Mouse (Mus musculus) cerebellum, adult 2 months (tissue): ENCODE results near the gene Rlbp1. TPM values are rescaled to one million over a fixed set of nuclear protein-coding genes. Genes with fewer than 3 reads are reported as not detected.

ENCODE experiments used
- DNase-seq, 2 experiments: peaks; one replicate each; pipeline ENCODE4 v3.0.0; 2021
- H3K27ac ChIP-seq: fragments of 200-500 bp; 2 replicates; pipeline ENCODE4 v1.5.1; 2012; ENCODE audit warnings: low read length, control low read depth, inconsistent platforms; ENCODE audit not compliant: insufficient read depth
- H3K27me3 ChIP-seq: fragments of 200-500 bp; 2 replicates; pipeline ENCODE4 v1.6.1; 2012; ENCODE audit warnings: inconsistent platforms, mild to moderate bottlenecking, low read length, moderate library complexity; ENCODE audit not compliant: control insufficient read depth, insufficient read depth
- H3K4me1 ChIP-seq: fragments of 200-500 bp; 2 replicates; pipeline ENCODE4 v1.6.1; 2011; ENCODE audit warnings: low read length; ENCODE audit not compliant: control insufficient read depth, insufficient read depth
- H3K4me3 ChIP-seq: fragments of 200-500 bp; replicated peaks from 2 replicates; pipeline ENCODE3; 2011; ENCODE audit warnings: mild to moderate bottlenecking, low read depth, low read length, control low read depth; ENCODE audit not compliant: insufficient read depth
- CTCF ChIP-seq: fragments of 200-500 bp; IDR thresholded peaks from 2 replicates; pipeline ENCODE4 v1.5.1; 2011; ENCODE audit warnings: low read depth, mild to moderate bottlenecking, control low read depth, low read length, moderate library complexity, borderline replicate concordance; ENCODE audit not compliant: insufficient read depth
- POLR2A ChIP-seq: fragments of 200-500 bp; IDR thresholded peaks from 2 replicates; pipeline ENCODE4 v1.6.1; 2011; ENCODE audit warnings: low read length, control low read depth, borderline replicate concordance; ENCODE audit not compliant: insufficient read depth
- WGBS: fragments of 180-500 bp; shearing (Covaris S2); methylation state at CpG from one replicate; pipeline ENCODE4 v1.1.7; 2018; 5-methylcytosine and 5-hydroxymethylcytosine counted together
- polyA plus RNA-seq: library from polyadenylated mRNA; depleted of rRNA; stranded (reverse); fragments of >200 nt; gene quantifications from 2 replicates; pipeline ENCODE4 v1.2.3, GENCODE M21; 2012; rRNA removed

The Rlbp1 gene
- polyA plus RNA-seq = 9.8 and 13.9 TPM in 2 replicates

GRCm38 (mm10) chr7:79386422-79387133 is at the start of gene Rlbp1:
TSS of gene Rlbp1 (minus strand) at chr7:79387048.
- H3K4me3 ChIP-seq = no peak within 1 kb of the TSS
- DNase-seq = no peak
- H3K4me1 ChIP-seq = no peaks in the 10 kb centered on the region
- H3K27me3 ChIP-seq = no peaks in the 10 kb centered on the region
- TF ChIP-seq CTCF (no peak), POLR2A (no peak)
- H3K27ac ChIP-seq = no peak within 1 kb of the TSS
- 56% methylated on average over 16 of the region's 16 CpGs for WGBS

GRCm38 (mm10) chr7:79428243-79428642 is 41.4 kb upstream of the Rlbp1 start:
- H3K27ac ChIP-seq = no peak overlapping the region
- H3K27me3 ChIP-seq = no peaks in the 10 kb centered on the region
- DNase-seq = no peak
- WGBS = 65% methylated on average over 5 of the region's 5 CpGs
- H3K4me1 ChIP-seq = no peaks in the 10 kb centered on the region
- TF ChIP-seq CTCF (no peak), POLR2A (no peak)
- no peak overlapping the region for H3K4me3 ChIP-seq

GRCm38 (mm10) chr7:79425804-79426203 is 39.0 kb upstream of the Rlbp1 start:
- Histone ChIP-seq H3K27me3 (no peaks in the 10 kb centered on the region), H3K27ac (no peak overlapping the region), H3K4me3 (no peak overlapping the region), H3K4me1 (no peaks in the 10 kb centered on the region)
- no peak for TF ChIP-seq CTCF
- no peak for TF ChIP-seq POLR2A
- WGBS = 62% methylated on average over 10 of the region's 10 CpGs
- DNase-seq = no peak

- Histone ChIP-seq H3K4me1 (no peaks in the 10 kb centered on the region), H3K4me3 (no peak overlapping the region), H3K27ac (no peak overlapping the region), H3K27me3 (no peaks in the 10 kb centered on the region)
- TF ChIP-seq POLR2A = no peak
- TF ChIP-seq CTCF = no peak
- WGBS = 96% methylated on average over 10 of the region's 10 CpGs
- no peak for DNase-seq
Observed at GRCm38 (mm10) chr7:79422876-79423275, 36.0 kb upstream of the Rlbp1 start.

GRCm38 (mm10) chr7:79419950-79420349 is 33.1 kb upstream of the Rlbp1 start:
- DNase-seq = no peak
- H3K27ac ChIP-seq = no peak overlapping the region
- H3K27me3 ChIP-seq = no peaks in the 10 kb centered on the region
- no peak overlapping the region for H3K4me3 ChIP-seq
- no peaks in the 10 kb centered on the region for H3K4me1 ChIP-seq
- 92% methylated on average over 7 of the region's 7 CpGs for WGBS
- TF ChIP-seq CTCF (no peak), POLR2A (no peak)

GRCm38 (mm10) chr7:79414449-79415375 is 27.9 kb upstream of the Rlbp1 start:
- no peak for TF ChIP-seq POLR2A
- WGBS = 90% methylated on average over 18 of the region's 18 CpGs
- Histone ChIP-seq H3K27ac (no peak overlapping the region), H3K4me3 (no peak overlapping the region), H3K27me3 (no peaks in the 10 kb centered on the region), H3K4me1 (no peaks in the 10 kb centered on the region)
- DNase-seq = no peak

GRCm38 (mm10) chr7:79400296-79400695 is 13.4 kb upstream of the Rlbp1 start:
- DNase-seq = no peak
- Histone ChIP-seq H3K4me3 (no peak overlapping the region), H3K27me3 (no peaks in the 10 kb centered on the region), H3K27ac (no peak overlapping the region), H3K4me1 (no peaks in the 10 kb centered on the region)
- TF ChIP-seq CTCF (no peak), POLR2A (no peak)
- 83% methylated on average over 3 of the region's 3 CpGs for WGBS

- Histone ChIP-seq H3K27ac (no peak overlapping the region), H3K27me3 (no peaks in the 10 kb centered on the region), H3K4me3 (no peak overlapping the region), H3K4me1 (no peaks in the 10 kb centered on the region)
- no peak for DNase-seq
- TF ChIP-seq CTCF (no peak), POLR2A (no peak)
- WGBS = 70% methylated on average over 12 of the region's 12 CpGs
Observed at GRCm38 (mm10) chr7:79398971-79399370, 12.1 kb upstream of the Rlbp1 start.
